Mouse (Mus musculus) MEL (cell line): Measurements from ENCODE around the gene Rdh16. TPM values are rescaled to one million over a fixed set of nuclear protein-coding genes. Genes with fewer than 3 reads are reported as not detected.

Experiments used
- DNase-seq: peaks from one replicate; pipeline ENCODE4 v3.0.0; 2011; ENCODE audit warnings: low read depth, low spot score
- H3K27ac ChIP-seq: 2 replicates; pipeline ENCODE4 v1.5.1; 2012; ENCODE audit warnings: low read depth, mild to moderate bottlenecking, control low read depth, low read length, moderate library complexity; ENCODE audit not compliant: control insufficient read depth
- H3K27me3 ChIP-seq, 2 experiments: fragments of 150-350 bp in 1 of 2; sonication (generic) in 1 of 2; 2 replicates each; pipeline ENCODE4 v1.6.1; 2012; ENCODE audit warnings: low read length in 2 of 2, mild to moderate bottlenecking in 2 of 2, improper control_type of control experiment in 1 of 2, moderate library complexity in 1 of 2; ENCODE audit not compliant: insufficient read depth in 2 of 2, control insufficient read depth in 1 of 2
- H3K36me3 ChIP-seq, 2 experiments: 2 replicates each; pipeline ENCODE4 v1.6.1; 2012 to 2014; ENCODE audit warnings: low read length in 2 of 2, improper control_type of control experiment in 1 of 2, inconsistent platforms in 1 of 2, mild to moderate bottlenecking in 1 of 2; ENCODE audit not compliant: insufficient read depth in 2 of 2, control insufficient read depth in 1 of 2
- H3K4me1 ChIP-seq, 2 experiments: fragments of 150-350 bp in 1 of 2; sonication (generic) in 1 of 2; 2 replicates each; pipeline ENCODE4 v1.6.1; 2012; ENCODE audit warnings: low read length in 2 of 2, improper control_type of control experiment in 1 of 2, mild to moderate bottlenecking in 1 of 2; ENCODE audit not compliant: insufficient read depth in 2 of 2, control insufficient read depth in 1 of 2
- H3K4me3 ChIP-seq, 2 experiments: fragments of 150-350 bp in 1 of 2; sonication (generic) in 1 of 2; 2 replicates each; pipeline ENCODE4 v1.5.1; 2012; ENCODE audit warnings: low read depth in 2 of 2, low read length in 2 of 2, mild to moderate bottlenecking in 2 of 2, moderate library complexity in 2 of 2, control low read depth in 1 of 2, improper control_type of control experiment in 1 of 2; ENCODE audit not compliant: control insufficient read depth in 1 of 2, insufficient read depth in 1 of 2
- H3K79me2 ChIP-seq: 2 replicates; pipeline ENCODE4 v1.6.1; 2012; ENCODE audit warnings: mild to moderate bottlenecking, low read length, moderate library complexity; ENCODE audit not compliant: control insufficient read depth, poor library complexity, insufficient read depth
- H3K9ac ChIP-seq: 2 replicates; pipeline ENCODE4 v1.6.1; 2012; ENCODE audit warnings: low read depth, mild to moderate bottlenecking, control low read depth, low read length, moderate library complexity; ENCODE audit not compliant: control insufficient read depth, poor library complexity, severe bottlenecking
- H3K9me3 ChIP-seq: fragments of 150-350 bp; sonication (generic); replicated peaks from 2 replicates; pipeline ENCODE4 v1.6.1; 2012; ENCODE audit warnings: mild to moderate bottlenecking, low read length, improper control_type of control experiment, moderate library complexity; ENCODE audit not compliant: insufficient read depth
- BHLHE40 ChIP-seq: IDR thresholded peaks from 2 replicates; pipeline ENCODE4 v1.6.1; 2012; ENCODE audit warnings: low read depth, mild to moderate bottlenecking, inconsistent platforms, low read length, improper control_type of control experiment, borderline replicate concordance
- CHD1 ChIP-seq: IDR thresholded peaks from 2 replicates; pipeline ENCODE4 v1.6.1; 2012; ENCODE audit warnings: low read depth, mild to moderate bottlenecking, inconsistent platforms, low read length, improper control_type of control experiment
- CTCF ChIP-seq, 3 experiments: IDR thresholded peaks in 2 of 3; conservative IDR thresholded peaks in 1 of 3; 2 replicates each; pipeline ENCODE4 v1.5.1; 2011 to 2012; ENCODE audit warnings: low read length in 3 of 3, low read depth in 2 of 3, mild to moderate bottlenecking in 2 of 3, improper control_type of control experiment in 1 of 3, inconsistent platforms in 1 of 3, mixed read lengths in 1 of 3, moderate library complexity in 1 of 3; ENCODE audit not compliant: control insufficient read depth in 1 of 3, insufficient read depth in 1 of 3, poor library complexity in 1 of 3, severe bottlenecking in 1 of 3
- ELF1 ChIP-seq: IDR thresholded peaks from 2 replicates; pipeline ENCODE4 v1.6.1; 2014; ENCODE audit warnings: low read depth, mild to moderate bottlenecking, inconsistent platforms, low read length, improper control_type of control experiment, moderate library complexity
- GABPA ChIP-seq: IDR thresholded peaks from 2 replicates; pipeline ENCODE4 v1.6.1; 2012; ENCODE audit warnings: low read depth, mild to moderate bottlenecking, inconsistent platforms, low read length, improper control_type of control experiment, moderate library complexity
- GATA1 ChIP-seq: IDR thresholded peaks from 2 replicates; pipeline ENCODE4 v1.6.1; 2011; ENCODE audit warnings: low read depth, low read length, improper control_type of control experiment
- HCFC1 ChIP-seq: IDR thresholded peaks from 2 replicates; pipeline ENCODE4 v1.6.1; 2012; ENCODE audit warnings: low read depth, mild to moderate bottlenecking, inconsistent platforms, low read length, improper control_type of control experiment, moderate library complexity
- JUND ChIP-seq: IDR thresholded peaks from 2 replicates; pipeline ENCODE4 v1.6.1; 2011; ENCODE audit warnings: low read depth, mild to moderate bottlenecking, improper control_type of control experiment, low read length
- MAFK ChIP-seq: IDR thresholded peaks from 2 replicates; pipeline ENCODE4 v1.6.1; 2011; ENCODE audit warnings: low read depth, mild to moderate bottlenecking, low read length, improper control_type of control experiment, borderline replicate concordance
- MAZ ChIP-seq: IDR thresholded peaks from 2 replicates; pipeline ENCODE4 v1.6.1; 2012; ENCODE audit warnings: low read depth, mild to moderate bottlenecking, inconsistent platforms, low read length, improper control_type of control experiment
- MEF2A ChIP-seq: IDR thresholded peaks from 2 replicates; pipeline ENCODE4 v1.6.1; 2014; ENCODE audit warnings: low read depth, mild to moderate bottlenecking, inconsistent platforms, low read length, improper control_type of control experiment; ENCODE audit not compliant: poor library complexity, insufficient replicate concordance, severe bottlenecking; ENCODE audit errors: extremely low read depth
- MXI1 ChIP-seq: IDR thresholded peaks from 2 replicates; pipeline ENCODE4 v1.6.1; 2011; ENCODE audit warnings: mild to moderate bottlenecking, low read depth, low read length, improper control_type of control experiment
- MYC ChIP-seq: IDR thresholded peaks from 2 replicates; pipeline ENCODE4 v1.6.1; 2011; ENCODE audit warnings: low read depth, mild to moderate bottlenecking, low read length, improper control_type of control experiment, moderate library complexity
- NELFE ChIP-seq: IDR thresholded peaks from 2 replicates; pipeline ENCODE4 v1.6.1; 2011; ENCODE audit warnings: low read depth, low read length, improper control_type of control experiment
- POLR2A ChIP-seq, 2 experiments: IDR thresholded peaks; 2 replicates each; pipeline ENCODE4 v1.6.1; 2011 to 2012; ENCODE audit warnings: low read length in 2 of 2, mild to moderate bottlenecking in 2 of 2, control low read depth in 1 of 2, improper control_type of control experiment in 1 of 2, low read depth in 1 of 2, moderate library complexity in 1 of 2; ENCODE audit not compliant: control insufficient read depth in 1 of 2, insufficient read depth in 1 of 2, poor library complexity in 1 of 2
- RAD21 ChIP-seq: IDR thresholded peaks from 2 replicates; pipeline ENCODE4 v1.6.1; 2011; ENCODE audit warnings: mild to moderate bottlenecking, low read depth, low read length, improper control_type of control experiment
- RCOR1 ChIP-seq: IDR thresholded peaks from 2 replicates; pipeline ENCODE4 v1.6.1; 2012; ENCODE audit warnings: low read depth, mild to moderate bottlenecking, inconsistent platforms, low read length, improper control_type of control experiment
- SIN3A ChIP-seq: IDR thresholded peaks from 2 replicates; pipeline ENCODE4 v1.6.1; 2012; ENCODE audit warnings: low read length, improper control_type of control experiment, inconsistent platforms
- SMC3 ChIP-seq: IDR thresholded peaks from 2 replicates; pipeline ENCODE4 v1.6.1; 2011; ENCODE audit warnings: low read depth, low read length, improper control_type of control experiment
- TBP ChIP-seq: IDR thresholded peaks from 2 replicates; pipeline ENCODE4 v1.8.0; 2011; ENCODE audit warnings: low read depth, low read length, improper control_type of control experiment
- USF2 ChIP-seq, 2 experiments: IDR thresholded peaks; 2 replicates each; pipeline ENCODE4 v1.6.1; 2011 to 2012; ENCODE audit warnings: improper control_type of control experiment in 2 of 2, low read length in 2 of 2, borderline replicate concordance in 1 of 2, inconsistent platforms in 1 of 2, low read depth in 1 of 2, mild to moderate bottlenecking in 1 of 2; ENCODE audit not compliant: insufficient read depth in 1 of 2
- ZC3H11A ChIP-seq: IDR thresholded peaks from 2 replicates; pipeline ENCODE4 v1.6.1; 2012; ENCODE audit warnings: low read depth, mild to moderate bottlenecking, inconsistent platforms, low read length, improper control_type of control experiment
- polyA plus RNA-seq, 2 experiments: library from polyadenylated mRNA; stranded (reverse) in 1 of 2; unstranded in 1 of 2; fragments of >175 nt in 1 of 2; fragments of >200 nt in 1 of 2; gene quantifications; 2 replicates each; pipeline versions ENCODE4 v1.2.1 to v1.2.4; 2012; ENCODE audit warnings: low replicate concordance in 2 of 2, low read depth in 1 of 2; ENCODE audit not compliant: insufficient read length in 2 of 2, insufficient read depth in 1 of 2, missing spikeins in 1 of 2
- total RNA-seq: library from RNA; depleted of rRNA; stranded (reverse); fragments of 300-350 nt; gene quantifications from 2 replicates; pipeline ENCODE4 v1.2.3, GENCODE M21; 2012

Rdh16 gene
- total and polyA plus RNA-seq, 3 experiments, result not detected

GRCm38 (mm10) chr10:127849628-127850027 is 48.7 kb downstream of the Rdh16 start, which contains the start of gene Rdh19:
TSS of gene Rdh19 (plus strand) at chr10:127849928.
- no peaks in the 10 kb centered on the region for H3K4me1 ChIP-seq
- H3K4me3 ChIP-seq, result no peak within 1 kb of the TSS
- TF ChIP-seq ELF1 (no peak), POLR2A (IDR thresholded peaks at IDR 0.05; ENCODE audit: control insufficient read depth in 1 of 2, insufficient read depth in 1 of 2, low read depth in 1 of 2, low read length in 2 of 2, poor library complexity in 1 of 2) (no peak), USF2 (IDR thresholded peaks at IDR 0.05; ENCODE audit: borderline replicate concordance in 1 of 2, insufficient read depth in 1 of 2, low read depth in 1 of 2, low read length in 2 of 2) (no peak), MAFK (no peak), CHD1 (no peak)
- DNase-seq, result no peak
- no peak within 1 kb of the TSS for H3K9ac ChIP-seq
- H3K27me3 ChIP-seq, result no peaks in the 10 kb centered on the region; a peak in 1 of 4 replicates
- H3K9me3 ChIP-seq, result no peaks in the 10 kb centered on the region
- H3K36me3 ChIP-seq, result no peaks in the 10 kb centered on the region
- no peaks in the 10 kb centered on the region for H3K79me2 ChIP-seq
- H3K27ac ChIP-seq, result no peak within 1 kb of the TSS

- Histone ChIP-seq H3K79me2 (no peaks in the 10 kb centered on the region), H3K27me3 (peaks cover 4 to 8% of the 10 kb centered on the region in 2 experiments; a peak in 3 of 4 replicates), H3K9me3 (no peaks in the 10 kb centered on the region), H3K4me1 (no peaks in the 10 kb centered on the region), H3K4me3 (no peak overlapping the region), H3K27ac (no peak overlapping the region), H3K9ac (no peak overlapping the region), H3K36me3 (no peaks in the 10 kb centered on the region)
- no peak for DNase-seq
- TF ChIP-seq USF2 (IDR thresholded peaks at IDR 0.05; ENCODE audit: borderline replicate concordance in 1 of 2, insufficient read depth in 1 of 2, low read depth in 1 of 2, low read length in 2 of 2), result no peak
- no peak for TF ChIP-seq CHD1
- no peak for TF ChIP-seq MAZ
- TF ChIP-seq TBP, result no peak
- no peak for TF ChIP-seq BHLHE40
- no peak for TF ChIP-seq GATA1
- no peak for TF ChIP-seq CTCF (IDR thresholded peaks at IDR 0.05 in 2 of 3, conservative IDR thresholded peaks at IDR 0.05 in 1 of 3; ENCODE audit: control insufficient read depth in 1 of 3, insufficient read depth in 1 of 3, low read depth in 2 of 3, low read length in 3 of 3, poor library complexity in 1 of 3, severe bottlenecking in 1 of 3)
- TF ChIP-seq SIN3A, result no peak
- TF ChIP-seq HCFC1, result no peak
- no peak for TF ChIP-seq ZC3H11A
- no peak for TF ChIP-seq MXI1
- TF ChIP-seq MEF2A, result no peak
- TF ChIP-seq JUND, result no peak
- TF ChIP-seq MYC, result no peak
- TF ChIP-seq SMC3, result no peak
- TF ChIP-seq ELF1, result no peak
- TF ChIP-seq NELFE, result no peak
- TF ChIP-seq RAD21, result no peak
- TF ChIP-seq GABPA, result no peak
- TF ChIP-seq RCOR1, result no peak
Observed at GRCm38 (mm10) chr10:127856376-127856775, 55.4 kb downstream of the Rdh16 start.
